Mouse (Mus musculus): ENCODE data around the gene Ogg1.

The Ogg1 gene

DNA sequence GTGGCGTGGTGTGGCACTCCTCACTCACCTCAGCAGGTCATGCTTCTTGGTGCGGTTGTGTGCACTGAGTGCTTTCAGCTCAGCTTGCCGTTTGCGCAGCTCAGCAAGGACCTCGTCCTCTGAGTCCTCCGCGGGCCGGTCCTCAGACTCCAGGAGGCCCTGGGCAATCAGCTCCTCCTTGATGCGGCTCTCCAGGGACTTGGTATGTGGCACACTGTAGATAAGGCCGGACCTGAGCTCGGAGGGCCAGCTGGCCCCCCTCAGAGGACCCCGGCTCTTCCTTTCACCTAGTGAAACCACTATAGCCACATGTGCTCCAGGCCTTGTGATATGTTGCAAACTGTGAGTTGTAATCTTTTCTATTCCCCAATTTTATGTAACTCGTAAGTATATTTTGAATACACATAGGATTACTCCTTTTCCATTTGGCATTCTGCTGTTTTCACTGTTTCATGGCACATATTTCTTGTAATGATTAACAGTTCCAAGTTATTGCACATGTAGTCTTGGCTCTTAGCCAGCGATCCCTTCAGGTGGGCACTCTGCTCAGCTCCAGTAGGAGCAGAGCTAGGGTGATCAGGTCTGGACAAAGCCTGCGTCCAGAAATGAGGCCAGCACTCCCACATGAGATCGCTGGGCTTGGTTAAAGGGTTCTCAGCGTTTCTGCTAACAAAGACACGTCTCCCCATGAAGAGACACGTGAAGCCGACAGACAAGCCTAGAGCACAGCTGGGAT lies 43.6 kb downstream of the Ogg1 start:
- DNase-seq (ENCODE audit: low spot score in 2 of 2): no peak

GRCm38 (mm10) chr6:113373491-113373890 lies 46.7 kb downstream of the Ogg1 start:
- no peak for DNase-seq (ENCODE audit: low spot score in 2 of 2)

GRCm38 (mm10) chr6:113377172-113377495 lies 50.4 kb downstream of the Ogg1 start:
- DNase-seq (ENCODE audit: low spot score in 2 of 2): no peak

- peak; percentile 91 for DNase-seq (ENCODE audit: low spot score in 2 of 2)
Observed at GRCm38 (mm10) chr6:113377496-113378385, 51.0 kb downstream of the Ogg1 start, which contains the start of the genes Tada3 and Arpc4. Gene Tada3 (minus strand): TSS chr6:113377883. Gene Arpc4 (plus strand): TSS chr6:113378115.

GRCm38 (mm10) chr6:113379246-113379645 lies 52.5 kb downstream of the Ogg1 start:
- DNase-seq (ENCODE audit: low spot score in 2 of 2): no peak

DNA sequence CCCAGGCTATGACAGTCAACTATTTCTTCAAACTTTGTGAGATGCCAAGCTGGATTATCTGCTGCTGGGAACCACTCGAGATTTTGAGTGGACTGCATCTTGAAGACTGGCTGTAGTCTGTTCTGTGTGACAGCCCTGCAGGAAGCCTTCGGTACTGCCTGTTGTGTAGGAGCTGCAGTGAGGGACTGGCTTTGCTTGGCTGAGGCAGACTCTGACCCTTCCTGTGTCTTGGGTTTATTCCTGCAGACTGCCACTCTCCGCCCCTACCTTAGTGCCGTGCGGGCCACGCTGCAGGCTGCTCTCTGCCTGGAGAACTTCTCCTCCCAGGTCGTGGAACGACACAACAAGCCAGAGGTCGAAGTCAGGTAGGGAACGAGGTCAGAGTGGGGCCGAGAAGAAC lies 53.7 kb downstream of the Ogg1 start:
- DNase-seq (ENCODE audit: low spot score in 2 of 2): no peak

DNA sequence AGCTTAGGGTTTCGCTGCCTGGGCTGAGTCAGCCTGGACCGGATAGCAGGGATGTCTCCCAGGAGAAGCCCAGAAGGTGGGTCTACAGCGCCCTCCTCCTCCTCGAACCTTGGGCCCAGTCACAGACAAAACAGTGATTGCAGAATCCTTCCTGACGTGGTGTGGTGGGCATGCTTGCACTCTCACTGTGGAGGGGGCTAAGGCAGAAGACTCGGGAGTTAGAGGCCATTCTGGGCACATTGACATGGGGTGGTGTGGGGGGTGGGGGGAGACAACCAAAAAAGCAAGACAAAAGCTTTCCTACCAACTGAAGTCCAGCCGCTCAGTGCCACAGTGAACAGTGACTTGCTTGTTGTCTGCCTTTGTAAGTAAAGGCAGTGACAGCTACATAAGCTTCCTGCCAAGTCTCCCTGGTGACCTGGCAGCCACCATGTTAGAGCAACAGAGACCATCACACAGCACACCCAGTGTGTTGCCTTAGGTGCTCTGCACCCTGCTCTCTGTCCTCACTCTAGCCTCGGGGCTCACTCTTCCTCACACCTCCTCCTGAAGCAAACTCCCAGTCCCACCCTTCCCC lies 57.7 kb downstream of the Ogg1 start:
- DNase-seq (ENCODE audit: low spot score in 2 of 2): peak in 1 of 2 experiments; percentile 43
